Mouse (Mus musculus) heart, embryonic 13.5 days (tissue): Measurements from ENCODE around the gene Tcam1. TPM values are rescaled to one million over a fixed set of nuclear protein-coding genes. Genes with fewer than 3 reads are reported as not detected.

Source experiments
- ATAC-seq: fragments of 200-750 bp; cut with Nextera tagmentation; 2 replicates; pipeline ENCODE4 v1.8.0; 2017; ENCODE audit warnings: moderate TSS enrichment; ENCODE audit not compliant: insufficient number of reproducible peaks, low FRiP score, low TSS enrichment; ENCODE audit errors: extremely low read depth
- H3K27ac ChIP-seq: fragments of 300-500 bp; sonication (generic); replicated peaks from 2 replicates; pipeline ENCODE4 v1.5.1; 2015; ENCODE audit warnings: moderate library complexity, mild to moderate bottlenecking, inconsistent platforms
- H3K27me3 ChIP-seq: fragments of 300-500 bp; sonication (generic); replicated peaks from 2 replicates; pipeline ENCODE4 v1.6.1; 2015; ENCODE audit warnings: mild to moderate bottlenecking, inconsistent platforms
- H3K36me3 ChIP-seq: fragments of 300-500 bp; sonication (generic); 2 replicates; pipeline ENCODE4 v1.6.1; 2015; ENCODE audit warnings: mild to moderate bottlenecking, inconsistent platforms
- H3K4me1 ChIP-seq: fragments of 300-500 bp; sonication (generic); 2 replicates; pipeline ENCODE4 v1.6.1; 2015; ENCODE audit warnings: inconsistent platforms
- H3K4me2 ChIP-seq: fragments of 300-500 bp; sonication (generic); 2 replicates; pipeline ENCODE4 v1.6.1; 2015; ENCODE audit warnings: inconsistent platforms, mild to moderate bottlenecking, moderate library complexity
- H3K4me3 ChIP-seq: fragments of 300-500 bp; sonication (generic); 2 replicates; pipeline ENCODE4 v1.5.1; 2015; ENCODE audit warnings: moderate library complexity, mild to moderate bottlenecking, inconsistent platforms
- H3K9ac ChIP-seq: fragments of 300-500 bp; sonication (generic); 2 replicates; pipeline ENCODE4 v1.6.1; 2015; ENCODE audit warnings: inconsistent platforms, mild to moderate bottlenecking, moderate library complexity
- H3K9me3 ChIP-seq: fragments of 300-500 bp; sonication (generic); 2 replicates; pipeline ENCODE4 v1.6.1; 2016; ENCODE audit warnings: inconsistent platforms
- WGBS: fragments of 180-500 bp; shearing (Covaris S2); methylation state at CpG from one replicate; pipeline ENCODE4 v1.1.7; 2015; ENCODE audit warnings: mixed read lengths; 5-methylcytosine and 5-hydroxymethylcytosine counted together
- polyA plus RNA-seq: library from polyadenylated mRNA; unstranded; fragments of >200 nt; fragmentation: Nextera tagmentation; extraction: Ambion mirVana; gene quantifications from 2 replicates; pipeline ENCODE4 v1.2.1, GENCODE M21; 2015

Gene Tcam1
- polyA plus RNA-seq, 1 experiment from 2014 or later: 0.13 TPM

DNA sequence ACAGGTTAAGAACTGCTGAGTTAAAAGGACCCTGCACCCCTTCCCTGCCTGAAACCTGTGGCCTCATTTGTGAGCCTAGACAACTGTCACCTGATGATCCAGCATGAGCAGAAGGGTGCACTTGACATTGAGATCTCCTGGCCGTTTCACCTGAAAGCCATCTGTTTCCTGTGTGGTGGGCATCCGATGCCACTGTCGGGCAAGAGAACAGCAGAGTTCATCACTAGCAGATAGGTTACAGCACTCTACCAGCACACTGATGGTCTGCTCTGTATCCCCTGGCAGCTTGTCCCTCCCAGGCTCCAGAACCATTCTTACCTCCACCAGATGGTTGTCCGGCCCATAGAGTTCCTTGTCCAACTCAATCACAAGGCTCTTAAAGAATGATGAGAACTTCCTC lies 10.9 kb upstream of the Tcam1 start:
- 87% methylated on average over 4 of the region's 4 CpGs for WGBS

DNA sequence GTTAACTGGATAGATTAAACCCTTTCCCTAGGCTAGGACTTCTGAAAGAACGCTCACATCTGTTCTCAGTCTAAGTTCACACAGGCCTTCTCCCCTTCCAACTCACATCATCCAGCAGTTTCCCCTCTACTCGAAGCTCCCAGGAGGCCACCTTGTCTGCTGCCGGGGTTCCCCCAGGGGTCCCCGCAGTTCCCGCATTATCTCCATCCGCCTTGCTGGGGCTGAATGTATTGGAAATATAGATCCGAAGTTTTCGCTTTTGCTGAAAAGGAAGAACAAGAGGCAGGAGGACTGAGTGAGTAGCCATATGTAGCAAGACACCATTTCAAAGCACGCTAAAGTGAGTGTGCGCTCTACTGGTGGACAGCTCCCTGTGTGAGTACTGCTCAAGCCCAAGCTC lies 10.0 kb upstream of the Tcam1 start:
- peaks cover 65% of the 10 kb centered on the region for H3K36me3 ChIP-seq
- H3K4me3 ChIP-seq: no peak overlapping the region
- H3K9ac ChIP-seq: no peak overlapping the region
- no peak overlapping the region for H3K27ac ChIP-seq
- H3K9me3 ChIP-seq: no peaks in the 10 kb centered on the region
- peaks cover 40% of the 10 kb centered on the region for H3K4me1 ChIP-seq
- ATAC-seq: no peak
- WGBS: 90% methylated on average over 10 of the region's 10 CpGs
- H3K27me3 ChIP-seq: no peaks in the 10 kb centered on the region
- H3K4me2 ChIP-seq: no peak overlapping the region

More for the DNA sequence above, 10.9 kb upstream of the Tcam1 start:
- H3K27me3 ChIP-seq: no peaks in the 10 kb centered on the region
- H3K27ac ChIP-seq: no peak overlapping the region
- no peak overlapping the region for H3K4me3 ChIP-seq
- H3K4me2 ChIP-seq: no peak overlapping the region
- peaks cover 31% of the 10 kb centered on the region for H3K4me1 ChIP-seq
- no peaks in the 10 kb centered on the region for H3K9me3 ChIP-seq
- ATAC-seq: no peak
- H3K9ac ChIP-seq: no peak overlapping the region
- peaks cover 74% of the 10 kb centered on the region for H3K36me3 ChIP-seq

DNA sequence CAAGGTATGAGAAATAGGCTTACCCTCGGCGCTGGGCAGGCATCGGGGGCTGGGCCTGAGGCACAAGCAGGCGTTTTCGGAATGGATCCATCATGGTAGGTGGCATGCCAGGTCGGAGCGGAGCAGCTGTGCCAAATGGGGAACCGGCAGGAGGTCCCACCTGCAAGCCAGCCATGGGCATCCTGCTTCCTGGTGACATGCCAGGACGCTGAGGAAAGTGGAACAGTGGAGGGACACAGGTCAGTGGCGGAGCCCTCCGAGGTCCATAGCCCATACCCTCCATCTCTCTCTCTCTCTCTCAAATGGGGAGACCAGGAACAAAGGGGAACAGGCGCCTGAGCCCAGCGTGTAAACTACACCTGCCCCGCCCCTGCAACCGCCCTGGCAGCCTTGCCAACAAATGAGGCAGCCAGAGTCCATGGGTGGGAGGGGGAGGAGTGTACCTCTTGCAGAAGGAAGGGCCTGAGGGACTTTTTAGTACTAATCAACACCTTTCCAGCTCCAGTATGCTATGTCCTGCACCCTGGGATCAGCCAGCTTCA lies 9.1 kb upstream of the Tcam1 start:
- Histone ChIP-seq H3K27me3 (no peaks in the 10 kb centered on the region), H3K4me2 (no peak overlapping the region), H3K4me1 (peaks cover 44% of the 10 kb centered on the region), H3K4me3 (no peak overlapping the region), H3K36me3 (peaks cover 56% of the 10 kb centered on the region), H3K9me3 (no peaks in the 10 kb centered on the region), H3K27ac (no peak overlapping the region), H3K9ac (0 out of 2 replicates have a peak overlapping the region, but pooled peaks have one; percentile 25)
- no peak for ATAC-seq
- WGBS: 57% methylated on average over 15 of the region's 15 CpGs

DNA sequence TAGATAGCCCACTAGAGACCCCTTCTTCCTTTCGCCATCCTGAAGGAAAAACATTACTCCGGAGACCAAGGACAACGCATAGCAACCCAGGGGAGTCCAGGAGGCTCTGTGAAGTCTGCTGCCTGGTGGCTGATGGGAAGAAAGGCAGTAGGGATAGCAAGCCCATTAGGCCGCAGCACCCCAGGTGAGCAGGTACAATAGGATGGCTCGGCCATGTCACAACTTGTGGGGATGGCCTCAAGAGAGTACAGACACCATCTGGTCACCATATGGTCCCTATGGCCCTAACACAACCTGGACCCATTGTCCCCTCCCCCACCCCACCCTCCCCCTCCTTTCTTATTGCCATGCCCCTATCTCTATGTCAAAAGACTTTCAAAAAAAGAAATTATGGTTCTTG lies 8.6 kb upstream of the Tcam1 start:
- peaks cover 51% of the 10 kb centered on the region for H3K36me3 ChIP-seq
- no peak overlapping the region for H3K4me2 ChIP-seq
- no peak overlapping the region for H3K4me3 ChIP-seq
- peak overlapping the region; percentile 25; the same call in 1 of the 2 replicates for H3K9ac ChIP-seq
- ATAC-seq: no peak
- no peak overlapping the region for H3K27ac ChIP-seq
- H3K9me3 ChIP-seq: no peaks in the 10 kb centered on the region
- WGBS: 69% methylated on average over 5 of the region's 5 CpGs
- H3K4me1 ChIP-seq: peaks cover 44% of the 10 kb centered on the region
- H3K27me3 ChIP-seq: no peaks in the 10 kb centered on the region

DNA sequence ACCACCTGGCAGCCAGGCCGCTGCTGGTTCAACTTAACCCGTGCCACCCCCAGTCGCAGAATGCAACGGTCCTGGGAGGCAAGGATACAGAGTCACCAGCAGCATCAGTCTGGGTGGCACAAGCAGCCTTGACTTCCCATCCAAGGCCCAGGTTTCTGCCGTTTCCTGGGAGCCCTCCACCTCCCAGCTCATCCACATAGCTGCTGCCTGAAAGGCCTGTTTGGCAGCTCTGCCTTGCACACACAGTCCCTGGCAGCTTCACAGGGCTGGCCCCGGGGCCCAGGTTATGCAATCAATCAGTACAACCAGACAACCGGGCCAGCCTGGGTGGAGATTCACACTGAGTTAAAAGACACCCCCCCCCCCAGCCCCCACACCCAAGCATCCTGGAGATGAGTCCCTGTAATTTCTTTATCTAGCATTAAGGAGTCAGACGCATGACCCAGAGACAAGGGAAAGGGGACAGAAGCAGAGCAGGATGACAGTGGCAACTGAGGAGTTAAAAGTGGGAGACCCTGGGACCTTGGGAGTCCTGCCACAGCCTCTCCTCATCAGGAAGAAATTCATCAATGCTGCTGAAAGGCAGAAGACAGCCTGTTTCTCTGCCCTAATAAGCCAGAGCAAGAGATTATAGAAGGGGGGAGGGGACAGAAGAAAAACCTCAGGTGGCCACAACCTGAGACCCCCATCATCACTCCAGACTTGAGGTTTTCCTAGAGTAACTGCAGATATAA lies 8.0 kb upstream of the Tcam1 start:
- Histone ChIP-seq H3K4me3 (no peak overlapping the region), H3K9me3 (no peaks in the 10 kb centered on the region), H3K9ac (peak overlapping the region; percentile 61), H3K27ac (peak overlapping the region; percentile 16), H3K4me1 (peaks cover 47% of the 10 kb centered on the region), H3K4me2 (peak overlapping the region; percentile 18; the same call in 1 of the 2 replicates), H3K36me3 (peaks cover 44% of the 10 kb centered on the region), H3K27me3 (no peaks in the 10 kb centered on the region)
- no peak for ATAC-seq
- 60% methylated on average over 8 of the region's 8 CpGs for WGBS

DNA sequence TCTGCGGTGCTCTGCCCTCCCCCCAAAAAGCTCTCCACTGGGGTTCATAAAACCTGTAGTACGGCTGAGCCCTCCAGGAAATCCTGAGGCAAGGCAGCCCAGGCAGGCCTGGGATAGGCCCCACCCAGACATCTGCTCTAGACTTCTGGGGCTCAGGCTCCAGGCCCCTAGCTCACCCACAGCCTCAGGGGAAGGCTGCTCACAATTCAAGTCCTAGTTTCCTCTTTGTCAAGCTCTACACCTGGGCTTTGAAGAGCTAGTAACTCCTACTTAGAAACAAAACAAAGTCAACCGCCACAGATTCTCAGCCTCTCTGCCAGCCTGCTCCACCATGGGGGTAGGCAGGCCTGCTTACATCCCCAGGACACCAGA lies 7.4 kb upstream of the Tcam1 start:
- H3K4me3 ChIP-seq: no peak overlapping the region
- H3K4me1 ChIP-seq: peaks cover 48% of the 10 kb centered on the region
- peak overlapping the region; percentile 61 for H3K9ac ChIP-seq
- H3K36me3 ChIP-seq: peaks cover 39% of the 10 kb centered on the region
- ATAC-seq: no peak
- H3K9me3 ChIP-seq: no peaks in the 10 kb centered on the region
- WGBS: 45% methylated on average over 3 of the region's 3 CpGs
- no peaks in the 10 kb centered on the region for H3K27me3 ChIP-seq
- H3K4me2 ChIP-seq: 0 out of 2 replicates have a peak overlapping the region, but pooled peaks have one; percentile 18
- peak overlapping the region; percentile 16 for H3K27ac ChIP-seq

DNA sequence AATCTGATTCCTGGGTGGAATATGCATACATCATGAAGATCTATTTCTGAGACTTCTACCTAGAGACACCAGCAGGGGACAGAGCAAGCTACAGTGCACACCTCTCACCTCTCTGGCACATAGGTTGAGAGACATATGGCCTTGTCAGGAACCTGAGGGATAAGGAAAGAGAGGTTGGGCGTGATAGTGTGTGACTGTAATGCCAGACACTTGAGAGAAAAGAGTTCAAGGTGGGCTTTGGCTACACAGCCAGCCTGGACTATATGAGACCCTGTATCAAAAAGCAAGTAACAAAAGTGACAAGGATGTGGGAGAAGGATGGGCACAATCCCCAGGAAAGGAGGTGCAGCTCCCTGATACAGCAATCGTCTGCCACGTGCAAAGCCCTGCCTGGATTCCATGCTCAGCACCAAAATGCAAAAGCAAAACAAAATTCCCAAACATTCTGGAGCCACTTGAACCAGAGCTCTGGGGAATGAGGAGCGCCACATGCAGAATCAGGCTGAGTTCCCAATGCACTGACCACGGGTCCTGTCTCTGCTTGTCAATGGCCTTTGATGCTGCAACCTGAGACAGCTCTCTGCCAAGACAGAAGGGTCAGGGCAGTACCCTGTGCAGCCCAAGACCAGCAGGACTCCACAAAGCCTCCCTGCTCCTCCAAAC lies 5.2 kb upstream of the Tcam1 start:
- Histone ChIP-seq H3K27me3 (no peaks in the 10 kb centered on the region), H3K9me3 (no peaks in the 10 kb centered on the region), H3K9ac (peak overlapping the region; percentile 98), H3K36me3 (peaks cover 17% of the 10 kb centered on the region), H3K27ac (peak overlapping the region; percentile 92), H3K4me3 (peak overlapping the region; percentile 87), H3K4me1 (peaks cover 62% of the 10 kb centered on the region), H3K4me2 (peak overlapping the region; percentile 79)
- ATAC-seq: no peak
- WGBS: 35% methylated on average over 5 of the region's 5 CpGs

DNA sequence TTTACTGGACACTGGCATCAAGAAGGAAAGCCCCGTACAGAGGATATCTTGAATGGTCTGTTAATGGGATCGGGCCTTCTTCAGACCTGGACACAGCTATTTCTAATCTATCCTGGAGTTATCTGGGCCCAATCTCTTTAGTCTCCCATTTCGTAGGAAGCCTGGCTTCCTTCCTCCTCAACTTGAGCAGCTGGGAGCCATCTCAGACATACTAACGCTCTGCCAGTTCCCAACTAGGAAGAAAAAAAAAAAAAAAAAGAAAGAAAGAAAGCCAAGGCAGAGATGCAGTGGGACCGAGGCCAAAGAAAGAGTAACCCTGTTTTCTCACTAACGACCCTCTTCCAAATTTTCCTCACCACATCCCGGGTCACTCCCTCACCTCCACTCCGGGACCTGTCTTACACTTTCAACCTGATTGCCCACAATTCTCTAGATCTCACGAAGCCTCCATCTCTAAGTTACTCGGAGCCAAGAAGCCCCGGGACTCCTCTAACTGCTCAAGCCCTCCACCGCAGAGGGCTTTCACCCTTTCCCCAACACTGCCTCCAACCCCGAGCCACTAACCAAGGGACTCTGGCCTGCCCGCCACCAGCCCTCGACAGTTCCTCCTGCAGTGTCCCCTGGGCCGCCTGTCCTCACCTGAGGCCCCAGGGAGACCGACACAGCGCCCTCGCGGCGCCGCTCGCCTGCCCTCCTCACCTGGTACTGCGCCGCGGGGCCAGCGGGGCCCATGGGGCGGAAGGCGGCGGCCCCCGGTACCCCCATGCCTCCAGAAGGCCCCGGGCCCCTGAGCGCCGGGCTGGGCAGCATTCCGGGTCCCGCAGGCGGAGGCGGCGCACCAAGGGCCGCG lies 4.5 kb upstream of the Tcam1 start:
- 0 out of 2 replicates have a peak, but pooled peaks have one; percentile 6 for ATAC-seq
- Histone ChIP-seq H3K4me3 (peak overlapping the region; percentile 87), H3K9me3 (no peaks in the 10 kb centered on the region), H3K27ac (peak overlapping the region; percentile 92), H3K9ac (peak overlapping the region; percentile 98), H3K36me3 (peaks cover 9% of the 10 kb centered on the region), H3K4me2 (peak overlapping the region; percentile 79), H3K27me3 (no peaks in the 10 kb centered on the region), H3K4me1 (peaks cover 68% of the 10 kb centered on the region)
- WGBS: 1% methylated on average over 41 of the region's 41 CpGs

DNA sequence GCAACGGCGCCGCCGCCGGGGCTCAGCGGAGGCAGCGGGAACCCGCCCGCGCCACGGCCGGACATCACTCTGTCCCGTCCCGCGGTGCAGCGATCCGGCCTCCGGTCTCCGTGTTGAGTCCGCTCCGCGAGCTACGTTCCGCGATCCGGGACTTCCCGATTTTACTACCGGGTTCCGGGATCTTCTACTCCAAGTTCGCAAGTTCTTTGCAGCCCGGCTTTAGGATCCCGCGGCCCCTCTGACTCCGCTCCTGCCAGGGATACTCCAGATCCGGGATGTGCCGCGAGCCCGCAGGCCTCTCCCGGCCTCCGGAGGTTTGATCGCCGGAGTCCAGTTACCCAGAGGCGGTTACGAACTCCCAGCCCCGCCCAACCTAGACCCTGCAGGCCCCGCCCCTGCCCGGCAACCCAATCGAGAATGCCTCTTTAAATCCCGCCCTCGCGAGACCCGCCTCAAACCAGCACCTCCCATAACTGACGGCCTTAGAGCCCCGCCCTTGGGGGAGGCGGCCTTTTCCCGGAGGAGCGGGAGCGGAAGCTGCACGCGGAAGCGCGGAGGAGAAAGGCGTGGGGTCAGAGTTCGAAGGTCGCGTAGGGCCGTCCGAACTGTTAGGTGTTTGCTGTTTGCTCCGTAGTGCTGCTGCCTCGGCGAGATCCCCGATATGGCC lies 3.7 kb upstream of the Tcam1 start, which contains the start of gene Smarcd2:
Gene Smarcd2, minus strand, starts transcription at position 329 of the 667 bp plus-strand sequence.
- WGBS: under 1% methylated on average over 72 of the region's 72 CpGs
- Histone ChIP-seq H3K4me2 (peak within 1 kb of the TSS; percentile 79), H3K4me3 (peak within 1 kb of the TSS; percentile 87), H3K9me3 (no peaks in the 10 kb centered on the region), H3K9ac (peak within 1 kb of the TSS; percentile 98), H3K4me1 (peaks cover 61% of the 10 kb centered on the region), H3K27me3 (no peaks in the 10 kb centered on the region; the same call in 1 of the 2 replicates), H3K36me3 (peaks cover 2% of the 10 kb centered on the region), H3K27ac (peak within 1 kb of the TSS; percentile 92)
- ATAC-seq: peak; percentile 97

DNA sequence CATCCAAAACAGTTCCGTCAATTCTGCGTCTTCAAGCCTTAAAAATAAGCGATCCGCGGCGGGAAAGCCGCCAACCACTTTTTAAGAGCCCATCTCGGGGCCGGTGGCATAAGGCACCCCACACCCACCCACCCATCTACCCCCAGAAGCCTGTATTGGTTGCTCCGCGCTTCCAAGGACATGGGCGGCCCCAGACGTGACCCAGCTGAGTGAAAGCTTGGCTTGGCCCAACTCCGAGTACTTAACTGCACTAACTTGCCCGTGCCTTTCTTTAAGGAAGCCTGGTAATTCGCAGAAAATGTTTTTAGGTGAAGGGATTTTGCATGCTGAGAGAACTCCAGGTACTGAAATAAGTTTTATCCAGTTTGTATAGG lies 3.2 kb upstream of the Tcam1 start:
- WGBS: 13% methylated on average over 16 of the region's 16 CpGs
- Histone ChIP-seq H3K4me1 (peaks cover 56% of the 10 kb centered on the region), H3K36me3 (no peaks in the 10 kb centered on the region), H3K27me3 (no peaks in the 10 kb centered on the region; the same call in 1 of the 2 replicates), H3K4me3 (peak overlapping the region; percentile 87), H3K4me2 (peak overlapping the region; percentile 79), H3K9me3 (no peaks in the 10 kb centered on the region), H3K27ac (peak overlapping the region; percentile 82), H3K9ac (peak overlapping the region; percentile 87)
- no peak for ATAC-seq
